In genomic region chr5:151055426-151056090, GRCm38 (mm10) we compare ENCODE assay signal across 15 mouse cellular contexts.
DNase-seq lines count a peak whose midpoint lies in the region; ATAC-seq and TF ChIP-seq lines count a peak whose summit lies in the region.
"Had no signal": no experiment of that assay in that cellular context is flagged by ENCODE, and none has a peak within 500 bp of the region (broad histone marks: within the 10 kb centered on the region; RNA-seq: fewer than 3 reads in every experiment).

No protein-coding gene starts in this region.

- peaks cover 53% of the 10 kb centered on the region for H3K4me1 ChIP-seq in kidney, embryonic 15.5 days
- peaks cover 17% of the 10 kb centered on the region for H3K4me1 ChIP-seq in embryonic facial prominence, embryonic 14.5 days (ENCODE audit: control insufficient read depth, insufficient read depth, low read length)
- no peaks in the 10 kb centered on the region; the same call in 1 of the 2 replicates for H3K4me1 ChIP-seq in cerebellum, adult 2 months (ENCODE audit: control insufficient read depth, insufficient read depth, low read length)

- TF ChIP-seq CTCF in cerebellum, adult 2 months (IDR thresholded peaks at IDR 0.05; ENCODE audit: borderline replicate concordance, insufficient read depth, low read depth, low read length) = no peak

- WGBS in kidney, embryonic 15.5 days = 93% methylated on average over 11 of the region's 11 CpGs
- 92% methylated on average over 11 of the region's 11 CpGs for WGBS in embryonic facial prominence, embryonic 14.5 days
- 96% methylated on average over 11 of the region's 11 CpGs for WGBS in cerebellum, adult 2 months

- H3K4me2 ChIP-seq in kidney, embryonic 15.5 days = no peak overlapping the region
- no peak overlapping the region for H3K4me2 ChIP-seq in embryonic facial prominence, embryonic 14.5 days (ENCODE audit: low read depth, low read length)
- H3K4me2 ChIP-seq: embryonic facial prominence, embryonic 15.5 days had no signal

- H3K4me3 ChIP-seq in kidney, embryonic 15.5 days (replicated peaks) = no peak overlapping the region
- H3K4me3 ChIP-seq in embryonic facial prominence, embryonic 14.5 days (ENCODE audit: low read depth, low read length) = no peak overlapping the region
- no peak overlapping the region for H3K4me3 ChIP-seq in cerebellum, adult 2 months (replicated peaks; ENCODE audit: insufficient read depth, low read depth, low read length)
- H3K4me3 ChIP-seq: embryonic facial prominence, embryonic 15.5 days had no signal

- intact Hi-C loops in gastrocnemius, postnatal 14 days (cut with DNase I; ENCODE audit: low total_unique reads) = no loop called here

- DNase-seq in kidney, adult 11 months = no peak
- DNase-seq in thymus, postnatal 4 days = peak; percentile 17
- DNase-seq in thymus, postnatal 36 days = no peak
- no peak for DNase-seq in embryonic facial prominence, embryonic 14.5 days (ENCODE audit: low spot score)
- peak; percentile 58 for DNase-seq in testis, postnatal 10 days (ENCODE audit: low spot score)
- DNase-seq in gastrocnemius, postnatal 14 days = no peak
- DNase-seq in cerebellum, adult 2 months = no peak
- DNase-seq: adrenal gland, postnatal 36 days; cerebellum, adult 11-12 months; heart, postnatal 36 days; spleen, adult 18-20 months; thymus, postnatal 25 days had no signal

- no peak for ATAC-seq in kidney, embryonic 15.5 days (replicated peaks; ENCODE audit: low FRiP score)
- no peak for ATAC-seq in embryonic facial prominence, embryonic 14.5 days (ENCODE audit: low read depth)

- no peaks in the 10 kb centered on the region for H3K27me3 ChIP-seq in kidney, embryonic 15.5 days
- no peaks in the 10 kb centered on the region for H3K27me3 ChIP-seq in embryonic facial prominence, embryonic 14.5 days (replicated peaks; ENCODE audit: control insufficient read depth, insufficient read depth, low read length)
- no peaks in the 10 kb centered on the region for H3K27me3 ChIP-seq in cerebellum, adult 2 months (ENCODE audit: control insufficient read depth, insufficient read depth, low read length)
- H3K27me3 ChIP-seq: embryonic facial prominence, embryonic 15.5 days; Patski had no signal

- no peaks in the 10 kb centered on the region for H3K9me3 ChIP-seq in kidney, embryonic 15.5 days (replicated peaks)
- no peaks in the 10 kb centered on the region for H3K9me3 ChIP-seq in embryonic facial prominence, embryonic 14.5 days (ENCODE audit: control insufficient read depth, low read length)

- TF ChIP-seq POLR2A in cerebellum, adult 2 months (IDR thresholded peaks at IDR 0.05; ENCODE audit: borderline replicate concordance, insufficient read depth, low read length) = no peak

- peak overlapping the region; percentile 67 for H3K27ac ChIP-seq in kidney, embryonic 15.5 days
- 0 out of 2 replicates have a peak overlapping the region, but pooled peaks have one; percentile 63 for H3K27ac ChIP-seq in embryonic facial prominence, embryonic 14.5 days (replicated peaks; ENCODE audit: low read depth, low read length)
- H3K27ac ChIP-seq in cerebellum, adult 2 months (ENCODE audit: insufficient read depth, low read length) = no peak overlapping the region

- no peak overlapping the region for H3K9ac ChIP-seq in kidney, embryonic 15.5 days
- no peak overlapping the region for H3K9ac ChIP-seq in embryonic facial prominence, embryonic 14.5 days (ENCODE audit: low read depth, low read length)
- H3K9ac ChIP-seq: embryonic facial prominence, embryonic 15.5 days had no signal

- H3K36me3 ChIP-seq in kidney, embryonic 15.5 days = peaks cover 17% of the 10 kb centered on the region
- H3K36me3 ChIP-seq in embryonic facial prominence, embryonic 14.5 days (ENCODE audit: control insufficient read depth, insufficient read depth, low read length) = peaks cover 15% of the 10 kb centered on the region; the same call in 1 of the 2 replicates

Comparison
In these comparisons a context has a peak if more than half of its experiments do, and no peak if none do; other contexts are left out.
1. DNase-seq: peak in thymus, postnatal 4 days (single experiment) and testis, postnatal 10 days (single experiment); none in kidney, adult 11 months (single experiment), thymus, postnatal 36 days (0 of 2), embryonic facial prominence, embryonic 14.5 days (single experiment), gastrocnemius, postnatal 14 days (single experiment) and cerebellum, adult 2 months (0 of 2).